Mouse (Mus musculus) heart, embryonic 13.5 days (tissue): ENCODE data around the gene Lypd6. TPM values are rescaled to one million over a fixed set of nuclear protein-coding genes. Genes with fewer than 3 reads are reported as not detected.

Experiments used
- ATAC-seq: fragments of 200-750 bp; cut with Nextera tagmentation; 2 replicates; pipeline ENCODE4 v1.8.0; 2017; ENCODE audit warnings: moderate TSS enrichment; ENCODE audit not compliant: insufficient number of reproducible peaks, low FRiP score, low TSS enrichment; ENCODE audit errors: extremely low read depth
- H3K27ac ChIP-seq: fragments of 300-500 bp; sonication (generic); replicated peaks from 2 replicates; pipeline ENCODE4 v1.5.1; 2015; ENCODE audit warnings: moderate library complexity, mild to moderate bottlenecking, inconsistent platforms
- H3K27me3 ChIP-seq: fragments of 300-500 bp; sonication (generic); replicated peaks from 2 replicates; pipeline ENCODE4 v1.6.1; 2015; ENCODE audit warnings: mild to moderate bottlenecking, inconsistent platforms
- H3K36me3 ChIP-seq: fragments of 300-500 bp; sonication (generic); 2 replicates; pipeline ENCODE4 v1.6.1; 2015; ENCODE audit warnings: mild to moderate bottlenecking, inconsistent platforms
- H3K4me1 ChIP-seq: fragments of 300-500 bp; sonication (generic); 2 replicates; pipeline ENCODE4 v1.6.1; 2015; ENCODE audit warnings: inconsistent platforms
- H3K4me2 ChIP-seq: fragments of 300-500 bp; sonication (generic); 2 replicates; pipeline ENCODE4 v1.6.1; 2015; ENCODE audit warnings: inconsistent platforms, mild to moderate bottlenecking, moderate library complexity
- H3K4me3 ChIP-seq: fragments of 300-500 bp; sonication (generic); 2 replicates; pipeline ENCODE4 v1.5.1; 2015; ENCODE audit warnings: moderate library complexity, mild to moderate bottlenecking, inconsistent platforms
- H3K9ac ChIP-seq: fragments of 300-500 bp; sonication (generic); 2 replicates; pipeline ENCODE4 v1.6.1; 2015; ENCODE audit warnings: inconsistent platforms, mild to moderate bottlenecking, moderate library complexity
- H3K9me3 ChIP-seq: fragments of 300-500 bp; sonication (generic); 2 replicates; pipeline ENCODE4 v1.6.1; 2016; ENCODE audit warnings: inconsistent platforms
- WGBS: fragments of 180-500 bp; shearing (Covaris S2); methylation state at CpG from one replicate; pipeline ENCODE4 v1.1.7; 2015; ENCODE audit warnings: mixed read lengths; 5-methylcytosine and 5-hydroxymethylcytosine counted together
- polyA plus RNA-seq: library from polyadenylated mRNA; unstranded; fragments of >200 nt; fragmentation: Nextera tagmentation; extraction: Ambion mirVana; gene quantifications from 2 replicates; pipeline ENCODE4 v1.2.1, GENCODE M21; 2015

The Lypd6 gene
- polyA plus RNA-seq, 1 experiment from 2014 or later = 3.5 TPM

DNA sequence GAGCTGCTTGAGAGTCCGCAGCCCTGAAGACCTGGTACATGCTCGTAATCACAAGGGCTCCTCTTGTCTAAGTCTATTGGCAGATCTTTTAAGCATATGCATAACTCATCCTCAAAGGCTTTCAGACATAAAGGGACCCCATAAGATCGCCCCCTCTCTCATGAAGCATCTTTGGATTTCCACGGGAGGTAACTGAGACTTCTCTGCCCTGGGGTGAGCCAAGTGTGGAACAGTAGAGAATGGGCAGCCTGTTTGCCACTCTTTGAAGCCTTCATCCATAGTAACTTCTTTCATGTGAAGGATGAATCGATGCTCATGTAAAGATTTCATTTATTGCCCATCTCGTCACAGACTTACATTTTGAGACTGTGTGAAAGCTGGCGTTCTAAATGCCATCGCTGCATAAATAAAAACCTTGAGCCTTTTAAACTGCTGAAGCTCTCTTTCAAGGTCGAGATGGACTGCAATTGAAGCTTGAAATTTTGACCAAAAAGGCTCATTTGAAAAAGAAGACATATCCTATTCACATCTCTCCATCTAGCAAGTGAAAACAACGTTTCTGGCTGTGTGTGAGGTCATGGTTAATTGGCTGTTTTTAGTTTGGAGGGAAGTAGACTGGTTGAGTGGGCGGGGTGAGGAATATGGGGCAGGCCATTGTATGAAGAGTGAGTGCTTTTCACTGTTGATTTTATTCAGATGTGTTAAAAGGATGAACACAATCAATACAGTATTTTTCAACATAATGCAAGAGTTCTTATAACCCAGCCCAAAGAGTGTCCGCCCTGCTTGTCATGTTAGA is 107.7 kb downstream of the Lypd6 start:
- Histone ChIP-seq H3K9me3 (no peaks in the 10 kb centered on the region), H3K27me3 (no peaks in the 10 kb centered on the region), H3K4me2 (no peak overlapping the region), H3K4me3 (no peak overlapping the region), H3K36me3 (no peaks in the 10 kb centered on the region), H3K9ac (no peak overlapping the region), H3K27ac (no peak overlapping the region), H3K4me1 (peaks cover 17% of the 10 kb centered on the region)
- 83% methylated on average over 12 of the region's 12 CpGs for WGBS
- no peak for ATAC-seq

DNA sequence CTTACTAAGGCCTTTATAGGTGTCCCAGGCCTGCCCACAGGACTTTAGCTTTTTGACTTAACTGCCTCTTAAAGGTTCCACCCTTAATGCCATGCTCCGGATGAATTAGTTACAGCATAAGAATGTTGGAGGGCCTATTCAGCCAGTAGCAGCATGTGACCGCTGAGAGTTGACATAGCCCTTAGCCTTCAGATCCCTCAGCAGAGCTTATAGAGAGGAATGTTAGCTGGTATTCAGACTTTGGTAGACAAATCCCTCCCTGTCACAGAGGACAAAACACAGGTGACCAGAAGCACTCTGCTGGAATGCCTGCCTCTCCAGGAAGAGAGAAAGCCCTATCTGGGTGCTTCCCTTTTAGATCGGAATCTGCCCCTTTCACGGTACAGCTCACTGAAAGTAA is 109.5 kb downstream of the Lypd6 start:
- Histone ChIP-seq H3K9me3 (no peaks in the 10 kb centered on the region), H3K4me3 (no peak overlapping the region), H3K27ac (peak overlapping the region; percentile 67), H3K4me2 (no peak overlapping the region), H3K4me1 (peaks cover 17% of the 10 kb centered on the region), H3K9ac (no peak overlapping the region), H3K36me3 (no peaks in the 10 kb centered on the region), H3K27me3 (no peaks in the 10 kb centered on the region)
- 16% methylated on average over 4 of the region's 4 CpGs for WGBS
- peak; percentile 19; the same call in 1 of the 2 replicates for ATAC-seq

DNA sequence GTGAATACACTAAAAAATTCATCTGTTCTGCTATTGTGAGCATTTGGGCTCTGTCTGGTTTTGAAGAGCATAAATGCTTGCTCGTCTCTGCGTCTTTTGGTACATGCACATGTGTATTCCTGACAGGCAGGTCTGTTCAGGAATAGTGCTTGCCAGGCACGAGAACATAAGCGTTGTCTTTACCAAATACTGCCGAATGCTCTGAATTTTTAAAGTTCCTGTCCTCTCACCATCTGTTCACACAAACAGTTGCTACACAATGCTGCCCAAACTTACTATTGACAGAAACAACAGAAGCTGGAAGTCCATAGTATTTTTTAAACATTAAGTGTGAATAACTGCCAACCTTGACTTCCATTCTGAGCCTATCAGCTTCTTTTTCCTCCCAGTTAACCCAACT is 112.9 kb downstream of the Lypd6 start:
- H3K36me3 ChIP-seq = no peaks in the 10 kb centered on the region
- H3K4me1 ChIP-seq = peaks cover 17% of the 10 kb centered on the region
- no peaks in the 10 kb centered on the region for H3K27me3 ChIP-seq
- no peak for ATAC-seq
- no peak overlapping the region for H3K4me3 ChIP-seq
- H3K9ac ChIP-seq = no peak overlapping the region
- WGBS = 81% methylated on average over 5 of the region's 5 CpGs
- H3K9me3 ChIP-seq = no peaks in the 10 kb centered on the region
- no peak overlapping the region for H3K27ac ChIP-seq
- no peak overlapping the region for H3K4me2 ChIP-seq

DNA sequence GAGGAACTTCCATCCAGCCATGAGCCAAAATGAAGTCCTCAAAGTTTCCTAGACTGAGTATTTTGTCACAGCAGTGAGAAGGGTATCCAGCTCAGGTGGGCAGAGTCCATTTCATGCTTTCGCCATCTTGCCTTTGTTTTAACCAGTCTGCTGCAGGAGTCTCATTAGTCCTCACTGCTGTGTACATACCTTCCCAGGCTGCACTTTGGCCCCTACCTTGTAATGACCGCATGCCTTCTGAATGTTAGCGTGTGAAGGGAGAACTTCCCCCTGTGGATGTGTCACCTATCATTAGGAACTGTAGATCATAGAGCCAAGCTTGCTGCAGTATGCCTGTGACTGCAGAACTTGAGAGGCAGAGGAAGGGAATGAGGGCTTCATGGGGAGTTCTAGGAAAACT is 114.2 kb downstream of the Lypd6 start:
- Histone ChIP-seq H3K27ac (no peak overlapping the region), H3K9ac (no peak overlapping the region), H3K4me3 (no peak overlapping the region), H3K9me3 (no peaks in the 10 kb centered on the region), H3K36me3 (no peaks in the 10 kb centered on the region), H3K27me3 (no peaks in the 10 kb centered on the region), H3K4me1 (peaks cover 21% of the 10 kb centered on the region), H3K4me2 (no peak overlapping the region)
- 83% methylated on average over 3 of the region's 3 CpGs for WGBS
- ATAC-seq = no peak

DNA sequence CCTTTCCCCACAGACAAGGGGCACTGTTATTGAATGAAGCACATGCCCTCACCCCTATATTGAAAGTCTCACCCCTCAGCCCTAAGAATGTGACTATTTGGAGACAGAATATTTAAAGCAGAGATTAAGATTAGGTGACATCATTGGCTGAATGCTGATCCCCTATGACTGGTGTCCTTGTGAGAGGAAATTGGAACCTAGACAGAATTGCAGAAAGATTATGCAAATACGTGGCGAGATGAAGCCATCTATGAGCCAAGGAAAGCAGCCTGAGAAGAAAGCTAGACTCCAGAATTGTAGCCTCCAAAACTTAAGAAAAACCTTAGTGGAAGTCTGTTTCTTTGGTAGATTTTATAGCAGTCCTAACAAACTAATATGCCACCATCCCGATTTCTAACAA is 115.1 kb downstream of the Lypd6 start:
- H3K4me3 ChIP-seq = no peak overlapping the region
- H3K9me3 ChIP-seq = no peaks in the 10 kb centered on the region
- WGBS = 77% methylated on average over 3 of the region's 3 CpGs
- H3K27me3 ChIP-seq = no peaks in the 10 kb centered on the region
- H3K27ac ChIP-seq = no peak overlapping the region
- H3K36me3 ChIP-seq = no peaks in the 10 kb centered on the region
- H3K4me1 ChIP-seq = peaks cover 16% of the 10 kb centered on the region
- H3K4me2 ChIP-seq = no peak overlapping the region
- no peak for ATAC-seq
- no peak overlapping the region for H3K9ac ChIP-seq

DNA sequence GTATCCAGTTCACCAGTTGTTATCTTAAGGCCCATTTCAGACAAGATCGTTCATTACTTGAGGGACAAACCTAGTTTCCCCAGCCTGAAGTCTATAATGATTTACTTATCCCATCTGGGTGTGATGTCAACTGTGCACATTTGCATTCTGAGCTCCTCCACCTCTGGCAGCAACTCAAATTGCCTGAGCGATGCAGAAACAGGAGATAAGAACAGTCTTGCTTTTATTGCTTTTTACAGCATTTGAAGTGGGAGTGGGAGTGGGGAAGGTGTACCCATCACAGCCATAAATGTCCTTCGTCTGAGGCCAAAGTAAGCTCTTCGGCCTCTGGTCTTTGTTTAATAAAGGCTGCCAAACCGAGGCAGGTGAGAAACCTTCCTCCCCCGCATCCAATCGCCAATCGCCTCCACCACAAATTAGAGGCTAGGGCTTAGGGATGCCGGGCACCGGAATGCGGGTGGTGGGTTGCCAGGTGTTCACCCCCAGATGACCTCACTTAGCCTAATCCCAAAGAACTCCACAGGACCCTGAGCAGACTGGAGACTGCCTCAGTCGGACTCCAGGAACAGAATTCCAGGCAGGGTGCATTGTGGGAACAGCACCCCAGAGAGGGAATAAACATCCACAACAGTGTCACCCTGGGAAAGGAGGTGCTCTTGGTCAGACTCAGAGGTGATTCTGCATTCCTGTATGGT is 120.6 kb downstream of the Lypd6 start:
- Histone ChIP-seq H3K27me3 (no peaks in the 10 kb centered on the region), H3K27ac (no peak overlapping the region), H3K9ac (no peak overlapping the region), H3K4me1 (peaks cover 30% of the 10 kb centered on the region), H3K4me2 (no peak overlapping the region; the same call in 1 of the 2 replicates), H3K9me3 (no peaks in the 10 kb centered on the region), H3K4me3 (no peak overlapping the region), H3K36me3 (no peaks in the 10 kb centered on the region)
- 27% methylated on average over 12 of the region's 12 CpGs for WGBS
- ATAC-seq = no peak

DNA sequence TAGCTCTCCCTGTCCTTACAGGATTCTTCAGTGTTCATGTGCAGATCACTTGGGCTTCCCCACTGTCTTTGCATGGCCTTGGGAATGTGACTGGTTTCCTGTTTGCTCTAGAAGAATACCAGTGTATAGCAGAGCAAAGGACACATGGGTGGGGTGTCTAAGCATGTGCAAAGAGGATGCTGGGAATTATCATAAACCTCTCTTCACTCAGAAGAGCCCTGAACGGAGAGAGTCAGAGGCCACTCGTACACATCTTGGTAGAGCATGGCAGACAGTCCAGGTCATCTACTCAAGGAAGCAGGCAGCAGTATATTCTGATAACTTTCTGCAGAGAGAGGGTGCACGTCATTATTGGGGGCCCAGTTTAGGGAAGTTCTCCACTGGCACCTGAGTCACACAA is 122.6 kb downstream of the Lypd6 start:
- Histone ChIP-seq H3K36me3 (no peaks in the 10 kb centered on the region), H3K9ac (no peak overlapping the region), H3K4me1 (peaks cover 30% of the 10 kb centered on the region), H3K4me3 (no peak overlapping the region), H3K4me2 (no peak overlapping the region), H3K27ac (no peak overlapping the region), H3K9me3 (no peaks in the 10 kb centered on the region), H3K27me3 (no peaks in the 10 kb centered on the region)
- WGBS = 67% methylated on average over 3 of the region's 3 CpGs
- no peak for ATAC-seq

DNA sequence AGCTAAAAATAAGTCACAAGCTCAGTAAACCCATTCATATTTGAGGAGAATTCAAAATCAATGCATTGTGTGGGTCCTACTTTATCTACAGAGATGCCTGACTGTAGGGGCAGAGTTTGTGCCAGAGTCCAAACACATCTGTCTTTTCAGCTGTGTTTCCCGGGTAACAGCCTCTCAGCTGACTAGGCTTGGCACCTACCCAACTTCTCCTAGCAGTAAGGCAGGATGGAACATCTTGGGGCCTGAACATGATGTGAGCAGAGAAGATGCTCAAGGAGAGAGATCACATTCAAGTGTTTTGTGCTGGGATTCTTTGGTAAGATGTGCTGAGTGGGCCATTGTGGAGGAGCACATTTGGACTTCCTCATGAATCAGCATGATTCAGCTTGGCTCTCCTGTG is 130.5 kb downstream of the Lypd6 start:
- Histone ChIP-seq H3K4me2 (no peak overlapping the region), H3K4me1 (peaks cover 19% of the 10 kb centered on the region), H3K36me3 (no peaks in the 10 kb centered on the region), H3K9me3 (no peaks in the 10 kb centered on the region), H3K27ac (no peak overlapping the region), H3K9ac (no peak overlapping the region), H3K4me3 (no peak overlapping the region), H3K27me3 (no peaks in the 10 kb centered on the region)
- ATAC-seq = no peak
- WGBS = 61% methylated on average over 1 of the region's 1 CpGs

DNA sequence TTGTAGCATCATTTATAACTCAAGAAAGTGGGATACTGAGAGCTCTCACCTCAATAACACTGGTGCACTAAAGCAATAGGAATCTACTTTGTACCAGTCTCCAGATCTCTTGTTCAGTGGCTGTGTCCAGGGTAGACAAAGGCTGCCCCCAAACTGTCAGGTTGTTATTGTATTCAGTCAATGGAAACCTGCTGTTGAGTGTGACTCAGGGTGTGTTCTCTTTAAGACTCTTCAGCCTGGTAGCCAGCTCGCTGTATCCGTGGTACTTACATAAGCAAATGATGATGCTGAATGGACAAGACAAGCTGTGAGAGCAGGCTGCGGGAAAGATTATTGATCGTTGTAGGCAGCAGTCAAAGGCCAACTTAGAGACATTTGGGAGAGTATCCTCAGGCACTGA is 131.6 kb downstream of the Lypd6 start:
- no peaks in the 10 kb centered on the region for H3K9me3 ChIP-seq
- H3K36me3 ChIP-seq = no peaks in the 10 kb centered on the region
- WGBS = 79% methylated on average over 4 of the region's 4 CpGs
- no peak overlapping the region for H3K9ac ChIP-seq
- ATAC-seq = no peak
- no peak overlapping the region for H3K27ac ChIP-seq
- H3K4me2 ChIP-seq = no peak overlapping the region
- no peaks in the 10 kb centered on the region for H3K27me3 ChIP-seq
- H3K4me1 ChIP-seq = peaks cover 28% of the 10 kb centered on the region
- no peak overlapping the region for H3K4me3 ChIP-seq

DNA sequence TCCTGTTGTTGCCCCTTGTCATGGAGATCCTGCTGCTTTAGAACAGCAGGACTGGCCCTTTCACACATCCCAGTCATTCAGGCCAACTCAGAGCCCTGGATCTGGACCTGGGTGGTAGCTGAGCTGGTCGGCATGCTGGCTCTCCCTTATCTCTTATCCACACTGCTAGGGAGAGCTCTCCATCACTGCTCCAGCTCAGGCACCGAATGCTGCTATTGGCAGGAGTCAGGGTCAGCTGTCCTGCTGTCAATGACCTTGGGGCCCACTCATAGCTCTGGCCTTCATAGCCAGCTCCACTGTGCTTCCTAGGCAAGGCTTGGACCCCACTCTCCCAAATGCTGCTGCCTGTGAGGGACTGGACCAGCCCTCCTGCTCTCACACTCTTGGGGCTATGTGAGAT is 134.3 kb downstream of the Lypd6 start:
- no peak overlapping the region for H3K4me2 ChIP-seq
- no peak overlapping the region for H3K27ac ChIP-seq
- no peaks in the 10 kb centered on the region for H3K9me3 ChIP-seq
- H3K4me3 ChIP-seq = no peak overlapping the region
- H3K27me3 ChIP-seq = no peaks in the 10 kb centered on the region
- no peak for ATAC-seq
- WGBS = 14% methylated on average over 2 of the region's 2 CpGs
- no peak overlapping the region for H3K9ac ChIP-seq
- peaks cover 28% of the 10 kb centered on the region for H3K4me1 ChIP-seq
- H3K36me3 ChIP-seq = no peaks in the 10 kb centered on the region

DNA sequence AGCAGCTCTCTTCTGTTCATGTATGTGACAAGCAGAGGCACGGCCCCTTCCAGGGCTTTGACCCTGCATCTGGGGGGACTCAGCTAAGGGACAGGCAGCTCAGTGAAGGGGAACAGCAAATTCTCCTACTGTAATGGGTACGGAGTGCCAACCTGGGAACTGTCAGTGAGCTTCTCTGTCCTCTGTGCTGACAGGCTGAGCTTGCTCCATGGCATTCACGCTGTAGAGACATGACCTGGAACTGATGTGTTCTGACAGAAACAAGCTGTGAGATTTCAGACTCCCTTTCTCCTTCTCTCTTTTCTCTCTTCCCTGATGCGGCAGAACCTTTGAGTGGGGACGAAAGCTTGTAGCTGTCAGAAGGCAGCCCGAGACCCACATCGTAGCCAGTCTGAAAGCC is 154.3 kb downstream of the Lypd6 start:
- H3K4me1 ChIP-seq = peaks cover 5% of the 10 kb centered on the region; the same call in 1 of the 2 replicates
- no peak overlapping the region for H3K9ac ChIP-seq
- no peak overlapping the region for H3K4me3 ChIP-seq
- ATAC-seq = no peak
- 44% methylated on average over 7 of the region's 7 CpGs for WGBS
- no peaks in the 10 kb centered on the region for H3K9me3 ChIP-seq
- no peak overlapping the region for H3K27ac ChIP-seq
- no peak overlapping the region for H3K4me2 ChIP-seq
- no peaks in the 10 kb centered on the region for H3K36me3 ChIP-seq
- no peaks in the 10 kb centered on the region for H3K27me3 ChIP-seq

DNA sequence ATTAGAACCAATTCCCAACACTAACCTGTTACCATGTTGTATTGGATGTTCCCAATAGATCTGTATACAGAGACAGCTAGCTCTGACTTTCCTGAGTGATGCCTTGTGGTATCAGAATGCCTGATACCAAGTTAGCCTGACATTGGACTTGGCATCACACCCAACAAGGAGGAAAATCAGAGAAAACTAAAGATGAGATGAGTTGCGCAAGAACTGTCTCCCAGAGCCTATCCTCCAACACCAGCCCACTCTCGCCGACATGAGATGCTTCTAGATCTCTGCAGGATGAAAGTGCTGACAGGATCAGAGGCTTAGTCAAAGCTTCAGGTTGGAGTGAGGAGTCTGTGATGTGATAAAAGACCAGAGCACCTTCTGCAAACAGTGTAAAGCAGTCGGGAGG is 158.8 kb downstream of the Lypd6 start:
- Histone ChIP-seq H3K4me1 (peaks cover 5% of the 10 kb centered on the region; the same call in 1 of the 2 replicates), H3K4me2 (no peak overlapping the region), H3K36me3 (no peaks in the 10 kb centered on the region), H3K27me3 (no peaks in the 10 kb centered on the region), H3K9ac (no peak overlapping the region), H3K9me3 (no peaks in the 10 kb centered on the region), H3K4me3 (no peak overlapping the region), H3K27ac (no peak overlapping the region)
- 55% methylated on average over 4 of the region's 4 CpGs for WGBS
- no peak for ATAC-seq
